Mouse (Mus musculus): ENCODE data around the gene Ric8b.

The Ric8b gene

DNA sequence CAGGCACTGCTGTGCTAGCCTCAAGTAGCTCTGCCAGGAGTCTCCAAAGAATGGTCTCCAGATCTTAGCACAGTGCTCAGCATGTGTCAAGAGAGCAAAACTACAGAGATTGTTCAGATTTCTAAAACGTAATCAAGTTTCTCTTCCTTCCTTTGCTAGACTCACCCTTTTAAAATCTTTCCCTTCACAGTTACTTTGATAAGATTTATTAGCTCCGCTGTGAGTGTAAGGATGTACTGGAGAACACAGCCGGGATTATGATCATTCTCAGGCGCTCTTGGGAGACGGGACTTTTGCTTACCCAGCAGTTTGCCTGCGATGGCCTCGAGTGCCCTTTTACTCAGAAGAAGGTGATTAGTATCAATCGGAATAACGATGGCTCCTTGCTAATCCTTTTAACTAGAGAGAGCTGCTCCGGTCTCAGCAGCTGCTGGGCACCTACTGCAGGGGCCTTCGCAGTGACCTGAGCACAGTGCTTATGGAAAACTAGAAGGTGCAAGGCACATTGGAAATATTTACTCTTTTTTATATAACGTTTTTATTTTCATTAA lies 43.0 kb downstream of the Ric8b start:
- peak; percentile 20 for DNase-seq (ENCODE audit: low spot score)

DNA sequence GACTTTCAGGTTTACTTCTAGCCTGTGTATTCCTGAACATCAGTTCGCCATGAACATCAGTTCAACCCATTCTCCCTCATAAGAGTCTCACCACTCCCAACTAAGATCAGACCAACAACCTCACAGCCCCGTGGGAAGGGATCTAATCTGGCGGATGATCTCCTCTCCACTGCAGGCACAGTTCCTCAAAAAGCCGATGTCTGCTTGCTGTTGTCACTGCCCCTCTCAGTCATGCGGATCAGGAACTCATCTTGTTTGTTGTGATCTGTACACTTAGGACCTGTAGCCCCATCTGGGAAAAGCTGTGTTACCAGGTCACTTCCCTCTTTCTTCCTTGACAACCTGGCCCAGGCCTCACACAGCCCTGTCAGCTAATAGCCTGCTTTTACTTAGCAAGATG lies 45.7 kb downstream of the Ric8b start:
- no peak for DNase-seq (ENCODE audit: low spot score)

DNA sequence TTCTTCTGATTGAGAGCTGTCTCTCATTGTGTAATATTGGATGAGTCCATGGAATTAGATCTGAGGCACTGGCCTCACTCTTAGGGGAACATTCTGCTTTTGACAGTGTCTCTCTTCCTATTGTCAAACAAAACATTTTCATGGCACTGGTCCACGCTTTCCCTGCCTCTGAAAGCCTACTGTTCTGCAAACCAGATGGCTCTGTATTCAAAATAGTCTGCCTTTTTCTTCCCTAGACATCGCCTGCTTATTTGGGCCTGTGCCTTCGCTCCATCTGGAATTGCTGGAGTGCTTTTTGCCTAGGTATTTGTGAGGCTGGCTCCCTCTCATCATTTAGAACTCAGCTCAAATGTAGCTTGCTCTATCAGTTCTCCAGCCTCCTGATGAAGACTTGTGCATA lies 46.3 kb downstream of the Ric8b start:
- no peak for DNase-seq (ENCODE audit: low spot score)

DNA sequence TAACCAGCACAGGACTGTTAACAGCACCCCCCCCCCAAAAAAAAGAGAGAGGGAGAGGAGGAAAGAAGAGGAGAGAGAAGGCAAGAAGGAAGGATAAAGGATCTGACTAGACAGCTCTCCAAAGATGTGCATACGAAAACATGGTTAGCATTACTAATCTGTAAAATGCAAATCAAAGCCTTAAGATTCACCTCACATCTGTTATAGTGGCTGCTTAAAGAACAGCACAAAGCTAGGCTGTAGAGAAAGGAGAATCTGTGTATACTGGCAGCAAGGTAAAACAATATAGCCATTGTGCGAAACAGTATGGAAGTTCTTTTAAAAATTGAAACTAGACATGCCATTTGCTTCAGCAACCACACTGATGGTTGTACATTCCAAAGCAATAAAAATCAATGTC lies 49.1 kb downstream of the Ric8b start:
- DNase-seq (ENCODE audit: low spot score) = no peak

DNA sequence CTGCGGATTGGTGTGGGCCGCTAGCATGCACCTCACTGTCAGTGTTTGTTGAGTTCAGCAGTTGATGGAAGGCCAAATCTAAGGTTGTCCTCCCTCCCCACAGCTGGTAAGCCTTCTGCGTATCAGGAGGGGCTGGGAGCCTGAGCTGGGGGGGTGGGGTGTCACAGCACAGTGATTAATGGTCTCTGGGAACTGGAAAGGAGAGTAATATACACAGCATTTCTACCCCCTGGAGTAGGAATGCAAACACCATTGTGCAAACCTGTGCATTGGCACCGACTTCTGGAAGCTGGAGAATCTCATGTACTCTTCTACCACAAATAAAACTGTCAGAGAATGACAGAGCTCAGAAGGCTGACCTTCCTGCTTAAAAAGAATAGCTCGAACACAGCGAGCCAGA lies 50.2 kb downstream of the Ric8b start:
- peak; percentile 45 for DNase-seq (ENCODE audit: low spot score)

DNA sequence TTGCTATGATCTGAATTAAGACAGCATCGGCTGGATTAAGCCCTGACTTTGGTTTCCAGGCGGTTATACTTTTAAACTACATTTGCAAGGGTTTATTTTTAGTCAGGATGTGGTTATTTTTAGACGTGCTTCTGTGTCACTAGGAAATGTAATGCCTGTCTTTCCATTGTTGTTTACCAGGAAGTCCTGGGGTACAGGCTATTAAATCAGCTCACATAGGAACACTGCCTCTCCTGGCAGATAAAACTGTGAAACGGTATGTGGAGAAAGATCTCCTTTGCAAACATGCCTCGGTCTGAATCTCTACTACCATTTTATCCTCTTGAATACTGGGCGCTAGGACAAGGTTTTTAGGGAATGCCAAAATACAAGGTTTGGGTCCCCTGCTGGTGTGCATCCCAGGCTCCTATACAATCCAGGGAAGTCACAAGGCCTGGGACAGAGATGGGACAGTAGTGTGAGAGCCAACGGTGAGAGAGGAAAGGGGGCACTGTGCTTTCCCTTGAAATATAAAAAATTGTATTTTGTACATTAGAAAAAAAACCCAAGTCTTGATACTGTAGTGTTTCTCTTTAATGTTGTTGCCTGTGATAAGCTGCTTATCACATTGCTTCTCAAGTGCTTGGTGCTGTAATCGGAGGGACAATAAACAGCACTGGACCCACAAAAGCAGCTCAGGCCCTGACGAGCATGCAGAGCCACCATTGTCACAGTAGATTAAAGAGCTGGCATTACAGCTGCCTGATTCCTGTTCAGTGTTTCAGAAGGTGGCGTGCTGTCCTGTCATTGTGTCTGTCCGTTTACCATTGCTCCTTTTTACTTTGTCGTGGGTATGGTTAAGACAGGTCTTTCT lies 51.7 kb downstream of the Ric8b start:
- DNase-seq (ENCODE audit: low spot score) = peak; percentile 24

DNA sequence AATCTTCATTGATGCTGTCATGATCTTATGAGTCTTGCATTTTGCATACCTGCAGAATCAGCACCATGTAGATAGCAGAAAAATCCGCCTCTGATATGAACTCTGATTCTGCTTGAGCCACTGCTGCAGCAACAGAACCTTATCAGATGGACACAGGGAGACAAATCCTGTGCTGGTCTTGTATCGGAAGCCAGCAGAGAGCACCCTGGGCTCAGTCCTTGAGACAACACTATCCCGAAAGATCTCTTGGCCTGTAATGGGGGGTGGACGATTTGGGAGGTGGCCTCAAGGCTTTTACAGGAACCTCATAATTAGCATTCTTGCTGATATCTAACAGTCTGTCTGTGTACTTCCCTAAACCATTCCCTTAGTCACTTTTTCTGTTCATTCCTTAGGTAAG lies 57.8 kb downstream of the Ric8b start:
- no peak for DNase-seq (ENCODE audit: low spot score)

DNA sequence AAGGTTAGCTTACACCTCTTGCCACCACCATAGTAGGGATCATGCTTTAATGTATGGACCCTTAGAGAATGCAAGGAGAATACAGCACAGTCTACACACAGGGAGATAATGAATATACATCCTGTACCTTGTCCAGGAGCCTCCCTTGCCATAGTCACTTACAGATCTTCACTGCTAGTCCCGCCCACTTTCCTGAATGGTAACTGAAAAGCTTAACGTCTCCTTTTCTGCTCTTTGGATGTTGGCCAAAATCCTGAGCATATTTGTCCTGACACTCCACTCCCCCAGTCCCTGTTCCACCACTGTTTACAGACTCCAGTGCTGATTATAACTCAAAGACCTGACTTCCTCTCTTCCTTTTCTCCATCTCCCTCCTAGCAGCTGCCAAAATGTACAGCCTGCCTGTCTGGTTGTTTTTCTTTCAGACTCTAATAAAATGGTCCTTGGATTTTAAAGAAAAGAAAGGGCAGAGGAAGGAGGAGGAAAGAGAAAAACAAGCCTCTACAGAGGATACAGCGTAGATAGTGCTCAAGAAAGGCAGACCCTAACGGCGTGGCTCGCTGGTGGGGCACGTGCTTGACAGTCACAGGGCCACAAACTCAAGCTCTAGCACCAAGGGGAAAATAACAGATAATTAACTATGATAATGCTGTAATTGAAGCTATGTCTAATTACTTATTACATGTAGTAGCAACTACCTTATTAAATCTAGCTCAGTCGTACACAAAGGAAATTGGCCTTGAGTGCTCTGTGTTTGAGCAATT lies 59.4 kb downstream of the Ric8b start:
- no peak for DNase-seq (ENCODE audit: low spot score)

DNA sequence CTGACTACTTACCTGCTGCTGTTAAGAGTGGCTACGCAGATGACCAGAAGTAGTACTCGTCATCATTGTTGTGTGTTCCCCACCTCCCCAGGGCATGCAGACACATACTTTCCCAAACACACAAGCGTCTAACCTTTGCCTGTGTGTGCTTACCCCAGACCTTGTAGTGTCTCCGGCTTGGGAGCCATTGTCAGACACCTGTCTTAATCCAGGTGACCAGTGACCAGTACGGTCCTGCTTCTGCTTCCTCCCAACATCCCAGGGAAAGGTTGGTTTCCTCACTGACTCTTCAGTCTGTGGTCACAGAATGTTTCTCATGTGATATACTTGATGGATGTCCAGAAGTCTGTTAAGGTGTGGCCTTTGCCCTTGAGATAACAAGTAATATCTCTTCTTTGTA lies 62.9 kb downstream of the Ric8b start:
- no peak for DNase-seq (ENCODE audit: low spot score)

DNA sequence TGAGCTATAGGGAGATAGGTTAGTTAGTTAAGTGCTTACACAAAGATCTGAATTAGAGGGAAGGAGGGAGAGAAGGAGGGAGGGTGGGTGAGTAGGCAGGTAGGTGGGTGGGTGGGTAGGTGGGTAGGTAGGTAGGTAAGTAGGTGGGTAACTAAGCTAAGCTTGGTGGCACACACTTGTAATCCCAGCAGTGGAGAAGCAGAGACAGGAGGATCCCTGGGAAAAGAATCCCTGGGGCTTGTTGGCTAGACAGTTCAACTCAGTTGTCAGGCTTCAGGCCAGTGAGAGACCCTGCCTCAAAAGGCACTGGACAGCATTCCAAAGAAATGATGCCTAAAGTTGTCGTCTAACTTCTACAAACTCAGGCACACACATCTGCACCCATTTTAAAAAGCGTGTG lies 64.0 kb downstream of the Ric8b start:
- DNase-seq (ENCODE audit: low spot score) = no peak

DNA sequence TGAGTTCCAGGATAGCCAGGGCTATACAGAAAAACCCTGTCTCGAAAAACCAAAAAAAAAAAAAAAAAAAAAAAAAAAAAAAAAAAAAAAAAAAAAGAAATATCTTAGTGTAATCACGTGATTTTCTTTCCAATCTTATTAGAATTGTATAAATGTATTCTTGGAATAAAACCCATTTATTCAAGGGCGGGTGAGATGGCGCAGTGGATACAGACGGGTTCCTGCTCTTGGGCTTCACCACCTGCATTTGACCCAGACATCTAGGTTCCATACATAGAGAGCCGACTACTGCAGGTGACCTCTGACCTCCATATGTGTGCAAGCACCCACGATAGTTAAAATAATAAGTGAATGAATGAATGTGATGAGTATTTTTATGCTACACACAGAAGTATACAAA lies 65.3 kb downstream of the Ric8b start:
- DNase-seq (ENCODE audit: low spot score) = no peak

DNA sequence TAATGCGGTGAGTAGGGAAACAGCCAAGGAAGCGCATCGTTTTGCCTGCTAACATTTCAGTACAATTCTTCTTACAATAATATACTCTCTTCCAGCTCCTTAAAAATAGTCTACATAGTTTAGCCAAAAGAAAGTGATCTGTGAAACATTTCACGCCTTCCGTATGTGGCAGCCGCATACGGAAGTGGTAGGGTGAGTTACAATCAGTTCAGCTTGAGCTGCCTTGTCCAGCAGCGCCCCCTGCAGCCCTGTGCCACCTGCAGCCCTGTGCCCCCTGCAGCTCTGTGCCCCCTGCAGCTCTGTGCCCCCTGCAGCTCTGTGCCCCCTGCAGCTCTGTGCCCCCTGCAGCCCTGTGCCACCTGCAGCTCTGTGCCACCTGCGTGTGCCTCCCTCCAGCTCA lies 68.5 kb downstream of the Ric8b start:
- peak; percentile 54 for DNase-seq (ENCODE audit: low spot score)

DNA sequence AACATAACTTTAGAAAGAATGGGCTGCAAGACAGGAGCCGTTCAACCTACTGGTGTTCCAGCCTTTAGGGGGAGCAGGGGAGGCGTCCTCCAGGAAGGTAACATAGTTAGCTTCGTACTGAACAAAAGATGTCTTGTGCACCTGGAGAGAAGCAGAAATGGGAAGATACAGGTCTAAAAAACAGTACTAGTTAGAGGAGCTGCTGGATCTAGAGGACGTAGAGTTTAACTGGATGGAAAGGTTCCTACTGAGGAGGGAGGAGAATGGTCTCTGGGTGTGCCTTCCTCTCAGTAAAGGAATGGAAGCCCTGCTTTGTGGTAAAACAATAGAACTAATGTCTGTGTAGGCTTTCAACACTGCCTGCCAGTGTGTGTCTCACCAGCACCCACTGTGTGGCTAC lies 70.2 kb downstream of the Ric8b start:
- no peak for DNase-seq (ENCODE audit: low spot score)

DNA sequence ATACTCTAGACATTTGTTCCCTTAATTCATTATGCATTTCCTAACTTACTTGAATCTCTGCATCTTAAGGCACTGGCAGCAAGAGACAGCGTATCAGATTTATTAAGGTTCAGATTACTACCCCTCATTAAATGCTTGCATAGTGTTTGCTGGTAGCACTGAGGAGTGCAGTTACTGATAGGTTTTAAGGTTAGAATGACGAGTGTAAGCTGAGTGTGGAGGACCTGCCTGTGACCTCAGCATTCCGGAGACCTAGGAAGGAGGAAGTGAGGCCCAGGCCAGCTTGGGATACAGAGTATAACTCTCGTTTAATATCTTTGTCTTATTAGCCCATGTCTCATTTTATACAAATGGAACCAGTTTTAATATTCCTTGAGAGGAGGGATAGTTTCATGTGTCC lies 71.2 kb downstream of the Ric8b start:
- no peak for DNase-seq (ENCODE audit: low spot score)

DNA sequence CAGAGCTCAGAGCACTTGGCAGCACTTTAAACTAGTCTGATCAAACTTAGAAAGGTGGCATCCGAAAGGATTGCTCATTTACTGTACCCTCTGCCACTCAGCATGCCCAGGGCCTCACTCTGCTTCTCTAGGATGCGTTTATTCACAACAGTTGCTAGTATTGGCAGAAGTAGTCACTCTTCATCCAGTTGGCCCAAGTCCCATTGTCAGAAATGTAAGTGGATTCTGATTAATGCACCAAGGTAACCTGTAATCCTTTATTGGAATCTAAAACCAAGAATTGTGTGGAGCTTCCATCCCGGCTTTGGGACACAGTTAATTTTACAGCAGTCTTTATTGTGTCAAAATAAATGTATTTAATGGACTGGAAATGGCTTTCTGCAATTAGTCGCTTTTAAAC lies 76.9 kb downstream of the Ric8b start:
- no peak for DNase-seq (ENCODE audit: low spot score)

DNA sequence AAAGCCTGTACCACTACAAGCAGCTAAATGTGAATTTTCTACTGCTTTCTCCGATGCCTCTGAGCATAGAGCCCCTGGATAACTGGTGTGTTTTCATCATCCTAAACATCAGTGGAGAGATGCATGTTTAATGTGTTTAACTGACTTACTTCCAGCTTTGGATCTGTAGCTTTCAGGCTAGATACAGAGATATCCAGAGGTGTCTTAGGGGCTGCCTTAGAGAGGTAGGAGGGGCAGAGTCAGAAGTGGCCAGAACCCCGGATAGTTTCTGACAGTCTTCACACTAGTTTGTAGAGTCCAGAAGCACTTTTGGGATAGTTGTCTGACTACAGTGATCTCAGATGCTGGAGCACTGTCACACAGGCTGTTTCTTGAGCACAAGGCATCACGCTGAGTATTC lies 77.6 kb downstream of the Ric8b start:
- no peak for DNase-seq (ENCODE audit: low spot score)

DNA sequence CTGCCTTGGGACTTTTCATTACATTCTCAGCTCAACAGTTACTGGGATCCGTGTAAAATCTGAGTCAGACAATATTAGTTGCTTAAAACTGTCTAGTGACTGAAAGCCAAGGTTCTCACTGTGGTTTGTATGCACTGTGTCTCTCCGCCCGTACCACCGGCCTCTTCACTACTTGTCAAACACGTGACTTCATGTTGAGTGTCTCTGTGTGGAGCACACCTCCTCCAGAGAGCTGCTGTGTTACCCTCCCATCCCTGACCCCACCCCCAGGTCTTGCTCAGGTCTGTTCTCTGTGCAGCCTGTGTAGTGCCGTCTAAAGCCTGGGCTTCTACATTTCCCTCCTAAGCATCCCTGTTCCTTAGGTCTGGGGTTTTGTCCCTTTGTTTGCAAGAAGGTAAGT lies 79.0 kb downstream of the Ric8b start:
- DNase-seq (ENCODE audit: low spot score) = no peak

DNA sequence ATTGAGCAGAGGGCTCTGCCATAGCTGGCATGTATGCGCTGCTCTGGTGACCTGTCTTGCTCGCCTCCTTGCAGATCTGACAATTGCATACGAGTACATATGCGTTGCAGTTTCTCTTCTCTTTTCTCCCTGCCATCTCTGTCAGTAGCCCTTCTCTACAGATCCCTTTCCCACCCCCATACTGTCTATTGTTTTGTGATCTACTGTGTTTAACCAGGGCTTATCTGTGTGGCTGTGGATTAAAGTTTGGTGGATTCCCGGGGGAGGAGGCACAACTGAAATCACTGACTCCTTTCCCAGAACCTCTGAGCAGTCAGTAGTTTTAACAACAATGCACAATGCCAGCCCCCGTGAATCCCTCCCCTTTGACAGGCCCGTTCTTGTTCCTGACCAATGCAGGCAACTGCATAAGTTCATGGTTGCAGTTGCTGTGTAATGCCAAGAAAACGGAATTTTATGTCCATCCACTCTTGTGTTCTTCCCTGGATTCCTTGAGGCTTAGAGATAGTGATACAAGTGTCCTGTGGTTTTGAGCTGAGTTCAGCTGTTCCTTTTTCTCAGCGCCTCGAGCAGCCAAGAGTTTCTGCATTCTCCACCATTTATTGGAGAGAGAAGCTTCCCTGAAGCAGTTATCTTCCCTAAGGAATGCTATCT lies 80.3 kb downstream of the Ric8b start:
- no peak for DNase-seq (ENCODE audit: low spot score)

DNA sequence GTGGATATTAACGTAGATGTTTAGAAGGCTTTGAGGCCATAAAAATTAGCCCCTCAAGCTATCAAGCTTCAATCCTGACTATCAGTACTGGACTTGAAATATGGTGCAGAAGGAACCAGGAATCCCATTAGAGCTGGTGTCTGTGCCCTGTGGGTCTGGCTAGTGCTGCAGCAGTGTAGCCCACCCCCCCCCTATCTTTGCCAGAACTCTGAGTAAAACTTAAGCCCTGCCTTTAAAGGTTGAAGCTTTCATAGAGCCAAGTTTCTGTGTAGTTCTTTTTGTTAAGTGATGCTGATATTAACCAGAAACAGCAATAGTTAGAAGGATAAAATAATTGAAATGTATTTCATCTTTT lies 80.8 kb downstream of the Ric8b start:
- DNase-seq (ENCODE audit: low spot score) = no peak

DNA sequence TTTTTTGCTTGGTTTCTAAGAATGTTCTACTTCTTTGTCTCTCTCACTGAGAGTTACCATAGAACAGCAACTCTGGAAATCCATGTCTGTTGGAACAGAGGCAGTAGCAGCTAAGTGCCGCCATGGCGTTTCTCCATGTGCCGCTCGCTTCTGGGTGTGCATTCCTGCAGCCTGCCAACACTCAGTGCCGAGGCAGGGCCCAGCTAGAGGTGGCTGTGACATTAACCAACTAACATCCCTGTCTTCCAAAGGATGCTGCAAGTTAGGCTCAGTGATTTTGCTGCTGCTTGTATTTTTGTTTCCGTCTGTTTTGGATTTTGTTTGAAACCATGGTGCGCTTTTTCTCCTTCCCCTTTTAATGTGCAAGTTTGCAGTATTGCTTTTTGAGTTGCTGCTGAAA lies 84.5 kb downstream of the Ric8b start:
- DNase-seq (ENCODE audit: low spot score) = no peak

DNA sequence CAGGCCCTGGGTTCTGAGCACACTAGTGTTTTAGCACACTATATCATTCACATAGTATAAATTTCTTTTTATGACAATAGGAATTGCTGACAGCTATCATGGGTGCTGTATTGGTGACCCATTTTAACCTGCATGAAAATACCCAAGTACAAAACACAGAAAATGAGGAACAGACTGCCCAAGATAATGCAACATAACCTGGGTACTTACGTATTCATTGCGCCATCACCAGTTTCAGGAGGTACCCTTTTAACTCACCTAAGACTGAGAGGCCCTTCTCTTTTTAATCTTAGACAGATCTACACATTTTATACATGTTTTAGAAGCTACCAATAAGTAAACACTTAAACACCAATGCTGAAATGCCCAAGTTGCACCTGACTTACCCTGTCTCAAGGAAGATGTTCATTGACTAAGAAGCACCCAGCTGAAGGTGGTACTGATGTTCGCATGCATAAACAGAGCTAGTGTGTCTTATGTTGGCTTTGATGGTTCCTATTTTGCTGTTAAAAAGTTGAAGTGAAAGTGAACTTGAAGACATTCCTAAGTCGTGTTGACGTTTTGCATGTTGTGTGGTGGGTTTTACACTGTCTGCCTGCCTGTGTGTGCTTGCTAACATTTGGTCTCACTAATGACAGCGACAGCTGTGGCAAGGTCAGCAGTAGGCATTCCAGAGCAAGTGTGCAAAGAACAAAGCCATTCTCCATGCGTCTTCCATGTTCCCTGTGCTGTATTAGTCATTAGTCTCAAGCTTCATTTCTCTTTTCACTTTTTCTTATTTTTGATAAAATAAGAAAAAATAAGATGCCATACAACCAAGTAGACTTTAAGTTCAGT lies 86.0 kb downstream of the Ric8b start:
- DNase-seq (ENCODE audit: low spot score) = no peak
